In the genomic region with DNA sequence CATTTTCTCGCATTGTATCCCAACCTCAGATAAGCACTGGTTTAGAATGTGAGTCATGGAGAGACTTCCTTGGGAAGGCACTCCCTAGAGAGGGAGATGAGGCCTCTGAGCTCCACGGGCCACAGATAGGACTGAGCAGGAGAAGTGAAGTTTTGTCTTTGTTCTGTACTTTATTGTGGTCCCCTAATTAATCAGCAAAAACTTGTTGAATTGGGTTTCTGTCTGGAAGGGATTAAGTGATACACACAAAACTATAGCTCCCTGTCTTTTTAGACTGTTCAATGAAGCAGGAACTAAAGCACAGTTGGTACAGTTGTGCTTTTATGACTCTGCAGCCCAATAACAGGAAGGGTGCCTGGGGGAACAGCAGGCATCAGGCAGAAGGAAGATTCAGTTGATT, we compare ENCODE assay signal across 25 mouse cellular contexts.
DNase-seq lines count a peak whose midpoint lies in the region; ATAC-seq and TF ChIP-seq lines count a peak whose summit lies in the region.
"Had no signal": no experiment of that assay in that cellular context is flagged by ENCODE, and none has a peak within 500 bp of the region (broad histone marks: within the 10 kb centered on the region; RNA-seq: fewer than 3 reads in every experiment).

No protein-coding gene starts in this region.

- no peaks in the 10 kb centered on the region for H3K27me3 ChIP-seq in embryonic facial prominence, embryonic 14.5 days (replicated peaks; ENCODE audit: control insufficient read depth, insufficient read depth, low read length)
- no peaks in the 10 kb centered on the region for H3K27me3 ChIP-seq in embryonic facial prominence, embryonic 10.5 days (replicated peaks; ENCODE audit: low read depth, poor library complexity, severe bottlenecking)
- no peaks in the 10 kb centered on the region for H3K27me3 ChIP-seq in forebrain, embryonic 15.5 days
- H3K27me3 ChIP-seq: embryonic facial prominence, embryonic 12.5 days; heart, embryonic 15.5 days; liver, embryonic 13.5 days had no signal

- H3K27ac ChIP-seq in embryonic facial prominence, embryonic 14.5 days (replicated peaks; ENCODE audit: low read depth, low read length), result no peak overlapping the region
- no peak overlapping the region for H3K27ac ChIP-seq in embryonic facial prominence, embryonic 10.5 days (replicated peaks)
- H3K27ac ChIP-seq in layer of hippocampus, adult 2 months, result peak overlapping the region; percentile 40; the same call in 1 of the 2 replicates
- no peak overlapping the region for H3K27ac ChIP-seq in forebrain, embryonic 15.5 days (replicated peaks)
- H3K27ac ChIP-seq: embryonic facial prominence, embryonic 12.5 days; gastrocnemius, adult 2 months; heart, embryonic 15.5 days; hindbrain, embryonic 14.5 days; left cerebral cortex, adult 2 months; liver, embryonic 13.5 days had no signal

- no peaks in the 10 kb centered on the region for H3K36me3 ChIP-seq in embryonic facial prominence, embryonic 14.5 days (ENCODE audit: control insufficient read depth, insufficient read depth, low read length)
- H3K36me3 ChIP-seq in embryonic facial prominence, embryonic 10.5 days (replicated peaks), result no peaks in the 10 kb centered on the region
- no peaks in the 10 kb centered on the region for H3K36me3 ChIP-seq in forebrain, embryonic 15.5 days
- H3K36me3 ChIP-seq: embryonic facial prominence, embryonic 12.5 days; heart, embryonic 15.5 days; liver, embryonic 13.5 days had no signal

- no peaks in the 10 kb centered on the region for H3K9me3 ChIP-seq in embryonic facial prominence, embryonic 14.5 days (ENCODE audit: control insufficient read depth, low read length)
- no peaks in the 10 kb centered on the region for H3K9me3 ChIP-seq in embryonic facial prominence, embryonic 10.5 days
- no peaks in the 10 kb centered on the region for H3K9me3 ChIP-seq in forebrain, embryonic 15.5 days
- H3K9me3 ChIP-seq: embryonic facial prominence, embryonic 12.5 days; heart, embryonic 15.5 days; liver, embryonic 13.5 days had no signal

- TF ChIP-seq CTCF in layer of hippocampus, adult 2 months (conservative IDR thresholded peaks at IDR 0.05), result no peak

- H3K4me1 ChIP-seq in embryonic facial prominence, embryonic 14.5 days (ENCODE audit: control insufficient read depth, insufficient read depth, low read length), result peaks cover 30% of the 10 kb centered on the region
- peaks cover 37% of the 10 kb centered on the region for H3K4me1 ChIP-seq in embryonic facial prominence, embryonic 10.5 days
- peaks cover 10% of the 10 kb centered on the region for H3K4me1 ChIP-seq in forebrain, embryonic 15.5 days

- no peak for DNase-seq in embryonic facial prominence, embryonic 14.5 days (ENCODE audit: low spot score)
- no peak for DNase-seq in embryonic facial prominence, embryonic 10.5 days (ENCODE audit: low spot score)
- DNase-seq in layer of hippocampus, adult 2 months (ENCODE audit: low spot score in 2 of 2), result no peak
- no peak for DNase-seq in layer of hippocampus, adult 9-10 months (ENCODE audit: low spot score)
- peak; percentile 22 for DNase-seq in 3T3-L1 (ENCODE audit: low read depth, low spot score)
- no peak for DNase-seq in urinary bladder, postnatal 25 days (ENCODE audit: low spot score)
- DNase-seq in c-Kit-positive CD71-positive TER-119-positive erythroid progenitor cells, embryonic 14.5 days (ENCODE audit: low spot score), result no peak
- DNase-seq: adrenal gland, postnatal 36 days; cerebellum, adult 18-20 months; cerebellum, postnatal 14 days; gastrocnemius, adult 2 months; heart, postnatal 36 days; kidney, adult 9 months; kidney, postnatal 25 days; liver, embryonic 13.5 days; lung, adult 2 months; right cerebral cortex, postnatal 4 days; thymus, postnatal 36 days had no signal

- H3K9ac ChIP-seq in embryonic facial prominence, embryonic 14.5 days (ENCODE audit: low read depth, low read length), result no peak overlapping the region
- H3K9ac ChIP-seq in forebrain, embryonic 15.5 days (replicated peaks), result no peak overlapping the region
- H3K9ac ChIP-seq: embryonic facial prominence, embryonic 12.5 days; heart, embryonic 15.5 days; hindbrain, embryonic 14.5 days; liver, embryonic 13.5 days had no signal

- H3K4me2 ChIP-seq in embryonic facial prominence, embryonic 14.5 days (ENCODE audit: low read depth, low read length), result no peak overlapping the region
- H3K4me2 ChIP-seq in forebrain, embryonic 15.5 days (replicated peaks), result no peak overlapping the region
- H3K4me2 ChIP-seq: embryonic facial prominence, embryonic 12.5 days; heart, embryonic 15.5 days; hindbrain, embryonic 14.5 days; liver, embryonic 13.5 days had no signal

- no peak overlapping the region for H3K4me3 ChIP-seq in embryonic facial prominence, embryonic 14.5 days (ENCODE audit: low read depth, low read length)
- H3K4me3 ChIP-seq in embryonic facial prominence, embryonic 10.5 days, result no peak overlapping the region
- no peak overlapping the region for H3K4me3 ChIP-seq in layer of hippocampus, adult 2 months
- H3K4me3 ChIP-seq in forebrain, embryonic 15.5 days, result no peak overlapping the region
- H3K4me3 ChIP-seq: embryonic facial prominence, embryonic 12.5 days; erythroblast, embryonic 14.5 days; gastrocnemius, adult 2 months; heart, embryonic 15.5 days; left cerebral cortex, adult 2 months; liver, embryonic 13.5 days had no signal

- 43% methylated on average over 2 of the region's 2 CpGs for WGBS in embryonic facial prominence, embryonic 14.5 days
- 70% methylated on average over 2 of the region's 2 CpGs for WGBS in embryonic facial prominence, embryonic 10.5 days
- 26% methylated on average over 2 of the region's 2 CpGs for WGBS in forebrain, embryonic 15.5 days

- ATAC-seq in embryonic facial prominence, embryonic 14.5 days (ENCODE audit: low read depth), result peak; percentile 50; the same call in 1 of the 2 replicates
- 0 out of 2 replicates have a peak, but pooled peaks have one; percentile 32 for ATAC-seq in forebrain, embryonic 15.5 days (replicated peaks)
- ATAC-seq: midbrain, embryonic 16.5 days had no signal
